Mouse (Mus musculus) c-Kit-positive CD71-positive TER-119-positive erythroid progenitor cells, embryonic 14.5 days (primary cell): ENCODE measurements around the gene Gm16181.

Source experiments
- DNase-seq: peaks from one replicate; pipeline ENCODE4 v3.0.0-alpha.2; 2013; ENCODE audit warnings: low spot score

The Gm16181 gene

DNA sequence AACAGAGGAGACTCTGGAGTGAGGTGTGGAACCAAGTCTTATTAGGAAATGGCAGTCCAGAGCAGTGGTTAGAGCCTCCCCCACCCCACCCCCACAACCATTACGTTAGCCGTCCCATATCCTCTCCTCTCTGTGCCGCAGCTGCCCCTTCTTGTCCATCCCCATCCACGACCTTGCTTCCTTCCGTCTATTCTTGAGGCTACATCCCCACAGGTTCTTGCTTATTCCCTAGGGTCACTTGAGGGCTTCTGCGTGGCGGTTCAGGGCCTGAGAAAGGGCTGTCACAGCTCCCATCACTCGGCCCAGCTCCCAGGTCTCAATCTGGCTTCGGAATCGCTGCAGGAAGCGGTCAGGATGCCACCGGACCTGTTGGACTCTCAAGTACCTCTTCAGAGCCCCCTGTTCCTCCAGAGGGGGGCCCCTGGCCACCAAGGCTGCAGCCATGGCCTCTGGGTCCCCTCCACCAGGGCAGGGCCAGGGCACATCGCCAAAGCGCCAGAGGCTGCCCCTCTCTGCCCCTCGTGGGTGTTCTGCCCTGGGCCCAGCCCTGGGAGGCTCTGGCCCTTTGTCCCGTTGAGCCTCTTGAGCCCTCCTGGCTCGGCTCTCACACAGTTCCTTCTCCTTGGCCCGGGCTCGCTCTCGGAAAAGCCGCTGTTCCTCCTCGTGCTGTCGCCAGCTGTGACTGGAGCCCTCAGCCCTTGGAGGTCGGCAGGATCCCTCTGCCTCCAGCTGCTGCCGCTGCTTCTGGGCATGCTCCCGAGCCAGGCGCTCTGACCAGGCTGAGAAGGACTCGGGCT, at the start of gene Gm16181:
Gene Gm16181, plus strand, starts transcription at position 679 of the 797 bp plus-strand sequence.
- no peak for DNase-seq

DNA sequence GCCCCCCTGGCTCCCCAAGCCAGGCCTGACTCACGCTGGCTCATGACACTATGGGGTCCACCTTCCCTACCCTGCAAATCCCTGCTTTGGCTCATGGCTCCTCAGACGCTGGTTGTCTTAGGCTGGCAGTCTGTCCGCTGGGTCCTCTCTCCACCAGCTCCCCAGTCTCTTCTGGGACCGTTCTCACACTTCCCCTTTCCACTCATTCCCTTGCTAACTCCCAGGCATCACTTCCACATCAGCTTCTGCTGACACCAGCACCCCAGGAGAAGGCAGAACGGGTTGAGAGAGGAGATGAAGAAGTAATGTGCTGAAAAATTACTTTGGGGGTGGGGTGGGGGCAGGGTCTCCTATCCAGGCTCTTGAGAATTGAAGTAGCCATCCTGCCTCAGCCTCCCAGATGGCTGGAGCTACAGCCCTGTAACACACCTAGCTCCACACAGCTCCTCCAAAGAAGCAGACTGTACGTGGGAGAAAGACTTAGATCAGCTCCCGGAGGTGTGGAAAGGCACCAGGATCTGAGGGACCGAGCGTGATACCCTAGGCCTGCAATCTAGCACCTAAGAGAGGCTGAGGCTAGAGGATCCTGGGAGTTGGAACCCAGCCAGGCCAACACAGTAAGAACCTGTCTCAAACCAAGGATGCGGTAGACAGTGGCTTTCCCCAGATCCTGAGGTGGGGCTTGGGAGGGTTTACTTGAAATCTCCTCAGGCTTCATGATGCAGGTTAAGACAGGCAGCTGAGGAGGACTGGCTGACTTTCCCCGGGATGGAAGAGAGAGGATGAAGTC, 48.0 kb upstream of the Gm16181 start:
- DNase-seq: no peak

GRCm38 (mm10) chr17:35173329-35173728, 47.3 kb upstream of the Gm16181 start:
- DNase-seq: no peak

DNA sequence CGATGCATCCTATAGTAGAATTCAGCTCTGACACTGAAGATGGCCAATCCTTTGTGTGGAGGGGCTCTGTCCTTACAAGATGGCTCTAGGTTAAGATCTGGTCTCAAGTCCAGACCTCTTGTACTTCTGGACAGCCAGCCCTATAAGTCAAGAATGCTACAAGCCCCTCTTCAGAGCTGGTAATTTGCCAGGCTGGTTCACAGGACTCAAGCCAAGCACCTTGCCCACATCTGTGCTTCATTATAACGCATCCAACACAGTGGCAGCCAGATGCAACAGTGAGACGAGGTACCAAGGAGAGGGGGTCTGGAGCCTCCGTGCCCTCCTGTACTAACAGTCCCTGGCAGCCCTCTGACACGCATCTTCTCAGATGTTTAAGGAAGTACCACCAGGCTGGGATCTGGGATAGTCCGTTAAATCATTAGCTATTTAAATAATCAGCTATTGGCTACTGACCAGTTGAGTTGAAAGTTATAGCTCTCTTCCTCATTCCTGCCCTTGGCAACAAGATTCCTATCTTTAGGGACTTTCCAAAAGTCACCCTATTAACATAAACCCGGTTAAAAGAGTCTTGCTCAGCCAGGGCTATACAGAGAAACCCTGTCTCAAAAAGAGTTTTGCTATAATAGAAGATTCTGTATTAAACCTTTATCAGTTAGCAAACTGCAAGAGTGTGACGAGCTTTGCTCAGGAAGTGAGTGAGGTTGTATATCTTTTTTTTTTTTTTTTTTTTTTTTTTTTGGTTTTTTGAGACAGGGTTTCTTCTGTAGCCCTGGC, 46.2 kb upstream of the Gm16181 start:
- no peak for DNase-seq

- DNase-seq: no peak
Measured at GRCm38 (mm10) chr17:35175382-35175781, 45.3 kb upstream of the Gm16181 start.

GRCm38 (mm10) chr17:35175968-35176367, 44.7 kb upstream of the Gm16181 start, which contains the start of gene Aif1:
Gene Aif1, minus strand, starts transcription at chr17:35176068.
- no peak for DNase-seq

- DNase-seq: peak; percentile 56
Measured at GRCm38 (mm10) chr17:35178528-35178927, 42.1 kb upstream of the Gm16181 start.

DNA sequence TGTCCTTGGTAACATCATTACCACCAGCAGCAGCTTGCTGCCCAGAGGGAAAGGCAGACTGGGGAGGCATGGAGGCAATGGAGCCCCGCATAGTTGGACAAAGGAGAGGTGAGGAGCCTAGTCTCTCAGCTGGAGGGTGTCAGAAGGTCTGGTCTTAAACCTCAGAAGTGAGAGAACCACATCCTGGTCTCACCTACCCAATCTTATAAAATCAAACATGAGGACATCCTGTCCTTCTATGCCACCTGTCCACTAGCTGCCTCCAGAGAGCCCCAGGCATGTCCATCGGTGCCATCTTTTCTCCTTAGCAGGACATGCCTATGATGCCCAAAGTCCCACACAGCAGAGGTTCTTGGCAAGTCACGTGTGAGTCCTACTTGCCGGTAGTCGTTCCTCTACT, 40.5 kb upstream of the Gm16181 start:
- DNase-seq: no peak

DNA sequence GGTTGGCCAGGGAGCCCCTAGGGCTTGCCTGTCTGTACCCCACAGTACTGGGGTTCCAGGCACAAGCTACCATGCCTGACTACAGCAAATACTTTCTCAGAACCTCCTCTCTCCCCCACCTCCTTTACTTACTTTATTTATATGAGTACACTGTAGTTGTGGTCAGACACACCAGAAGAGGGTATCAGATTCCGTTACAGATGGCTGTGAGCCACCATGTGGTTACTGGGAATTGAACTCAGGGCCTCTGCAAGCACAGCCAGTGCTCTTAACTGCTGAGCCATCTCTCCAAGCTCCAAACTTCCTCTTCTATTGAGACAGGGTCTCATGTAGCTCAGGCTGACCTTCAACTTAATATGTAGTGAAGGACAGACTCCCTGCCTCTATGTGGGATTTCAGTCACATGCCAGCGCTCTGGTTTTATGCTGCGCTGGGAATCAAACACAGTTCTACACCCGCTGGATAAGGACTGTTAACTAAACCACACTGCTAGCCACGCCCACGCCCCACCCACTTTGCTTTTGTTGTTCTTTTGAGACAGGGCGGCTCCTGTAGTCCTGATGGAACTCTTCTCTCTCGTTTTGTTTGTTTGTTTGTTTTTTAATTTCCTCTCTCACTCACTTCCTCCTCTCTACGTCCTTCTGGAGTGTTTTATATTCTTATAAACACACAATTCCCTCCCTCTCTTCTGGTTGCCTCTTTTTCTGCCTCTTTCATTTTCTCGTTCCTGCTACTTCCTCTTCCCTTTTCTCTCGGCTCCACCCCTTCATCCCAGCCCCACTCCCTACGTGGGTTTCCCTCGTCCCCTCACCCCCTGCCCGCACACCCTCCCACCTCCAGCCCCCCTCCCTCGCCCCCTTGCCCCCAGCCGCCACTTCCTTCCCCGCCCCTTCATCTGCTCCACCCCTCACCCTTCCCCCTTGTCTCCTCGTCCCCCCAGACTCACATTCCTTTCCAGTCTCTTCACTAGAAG, 34.7 kb upstream of the Gm16181 start:
- DNase-seq: peak; percentile 66

DNA sequence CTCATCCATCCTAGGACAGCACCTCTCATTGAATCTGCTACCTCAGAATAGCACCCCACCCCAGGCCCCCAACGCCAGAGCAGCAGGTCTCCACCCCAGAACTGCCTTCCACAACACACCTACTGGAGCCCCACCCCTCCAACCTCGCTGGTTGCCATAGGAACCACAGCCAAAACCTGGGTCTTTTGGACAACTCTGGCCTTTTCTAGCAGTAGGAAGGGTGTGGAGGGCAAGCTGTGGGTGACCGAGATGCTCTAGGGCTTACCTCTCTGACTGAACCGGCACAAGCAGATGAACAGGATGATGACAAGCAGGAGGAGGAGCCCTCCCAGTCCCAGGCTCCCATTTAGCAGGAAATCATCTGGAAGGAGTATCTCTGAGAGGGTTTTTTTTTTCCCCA, 34.0 kb upstream of the Gm16181 start:
- no peak for DNase-seq

- no peak for DNase-seq
Measured at GRCm38 (mm10) chr17:35187345-35187744, 33.3 kb upstream of the Gm16181 start.

- no peak for DNase-seq
Measured at GRCm38 (mm10) chr17:35187959-35188610, 32.5 kb upstream of the Gm16181 start, which contains the start of gene Lst1. Gene Lst1, minus strand, starts transcription at chr17:35188439.

DNA sequence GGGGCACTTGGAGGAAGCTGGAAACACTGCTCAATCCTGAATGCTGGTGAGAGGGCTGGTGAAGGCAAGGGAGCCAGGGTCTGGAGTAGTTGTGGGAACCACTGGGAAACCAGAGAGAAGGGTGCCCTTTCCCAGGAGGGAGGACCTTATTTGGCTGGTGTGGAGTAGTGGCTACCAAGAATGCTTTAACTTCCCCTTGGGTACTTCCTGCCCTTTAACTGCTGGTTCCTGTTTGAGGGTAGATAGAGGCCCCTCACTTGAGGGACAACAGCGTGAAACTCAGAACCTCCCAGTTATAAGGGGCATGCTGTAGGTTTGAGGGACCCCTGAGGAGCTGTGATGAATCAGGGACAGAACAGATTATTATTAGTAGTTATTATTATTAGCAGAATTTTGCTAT, 31.4 kb upstream of the Gm16181 start:
- DNase-seq: no peak

GRCm38 (mm10) chr17:35190096-35190495, 30.5 kb upstream of the Gm16181 start:
- DNase-seq: no peak

DNA sequence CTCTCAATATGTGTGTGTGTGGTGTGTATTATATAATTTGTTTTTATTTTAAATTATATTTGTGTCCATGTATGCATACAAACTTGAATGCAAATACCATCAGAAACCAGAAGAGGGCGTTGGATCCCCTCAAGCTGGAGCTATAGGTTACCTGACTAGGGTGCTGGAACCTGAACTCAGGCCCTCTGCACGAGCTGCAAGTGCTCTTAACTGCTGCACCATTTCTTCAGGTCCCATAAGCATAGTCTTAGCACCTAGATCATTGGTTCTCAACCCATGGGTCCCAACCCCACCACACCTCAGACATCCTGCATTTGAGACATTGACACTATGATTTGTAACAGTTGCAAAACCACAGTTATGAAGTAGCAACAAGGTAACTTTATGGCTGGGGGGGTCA, 28.9 kb upstream of the Gm16181 start:
- no peak for DNase-seq

GRCm38 (mm10) chr17:35192924-35193323, 27.7 kb upstream of the Gm16181 start:
- no peak for DNase-seq

GRCm38 (mm10) chr17:35193881-35194843, 26.5 kb upstream of the Gm16181 start, which contains the start of gene Ltb:
Gene Ltb, plus strand, starts transcription at chr17:35194439.
- no peak for DNase-seq

GRCm38 (mm10) chr17:35194844-35195630, 25.6 kb upstream of the Gm16181 start:
- no peak for DNase-seq
